In genomic region chr4:115902816-115903215, GRCm38 (mm10) we compare ENCODE assay signal across 9 mouse cellular contexts. TPM values are rescaled to one million over a fixed set of nuclear protein-coding genes. Genes with fewer than 3 reads are reported as not detected.
DNase-seq lines count a peak whose midpoint lies in the region; ATAC-seq and TF ChIP-seq lines count a peak whose summit lies in the region.
"Had no signal": no experiment of that assay in that cellular context is flagged by ENCODE, and none has a peak within 500 bp of the region (broad histone marks: within the 10 kb centered on the region; RNA-seq: fewer than 3 reads in every experiment).

No protein-coding gene starts in this region.

- no peaks in the 10 kb centered on the region for H3K79me2 ChIP-seq in heart, adult 2 months (replicated peaks; ENCODE audit: control insufficient read depth, insufficient read depth, low read length)

- intact Hi-C loops in heart, adult 2 months (cut with DNase I) = loop anchor here (1.0 to 5.0 kb wide), 5 partner anchors 49 to 171 kb away; no protein-coding TSS in a partner anchor

- H3K9ac ChIP-seq in forebrain, embryonic 11.5 days (ENCODE audit: low read length) = no peak overlapping the region
- no peak overlapping the region for H3K9ac ChIP-seq in forebrain, embryonic 15.5 days (replicated peaks)
- no peak overlapping the region for H3K9ac ChIP-seq in heart, adult 2 months (ENCODE audit: low read depth, low read length)

- no peak for TF ChIP-seq POLR2A in heart, adult 2 months (IDR thresholded peaks at IDR 0.05; ENCODE audit: insufficient read depth, low read depth, low read length)
- TF ChIP-seq POLR2A in spleen, adult 2 months (IDR thresholded peaks at IDR 0.05; ENCODE audit: low read depth, low read length) = no peak

- H3K4me1 ChIP-seq in forebrain, embryonic 11.5 days (replicated peaks; ENCODE audit: control insufficient read depth, insufficient read depth, low read length) = peaks cover 23% of the 10 kb centered on the region
- H3K4me1 ChIP-seq in forebrain, embryonic 15.5 days = peaks cover 17% of the 10 kb centered on the region
- no peaks in the 10 kb centered on the region for H3K4me1 ChIP-seq in heart, adult 2 months (ENCODE audit: control insufficient read depth, insufficient read depth, low read length)
- no peaks in the 10 kb centered on the region; the same call in 1 of the 2 replicates for H3K4me1 ChIP-seq in spleen, adult 2 months (ENCODE audit: control insufficient read depth, insufficient read depth, insufficient read length)

- H3K27me3 ChIP-seq in forebrain, embryonic 11.5 days (ENCODE audit: control insufficient read depth, insufficient read depth, low read length) = peaks cover 82% of the 10 kb centered on the region
- H3K27me3 ChIP-seq in forebrain, embryonic 15.5 days = peaks cover 84% of the 10 kb centered on the region
- peaks cover 8% of the 10 kb centered on the region for H3K27me3 ChIP-seq in heart, adult 2 months (ENCODE audit: control insufficient read depth, insufficient read depth, low read length)
- H3K27me3 ChIP-seq in spleen, adult 2 months (ENCODE audit: control insufficient read depth, insufficient read depth, low read length) = peaks cover 5% of the 10 kb centered on the region

- ATAC-seq in forebrain, embryonic 11.5 days (replicated peaks; ENCODE audit: low FRiP score) = no peak
- no peak for ATAC-seq in forebrain, embryonic 15.5 days (replicated peaks)
- ATAC-seq in common myeloid progenitor, adult 5-6 weeks (replicated peaks; ENCODE audit: low read depth, poor library complexity, severe bottlenecking) = peak; percentile 77

- whole genome bisulfite sequencing in forebrain, embryonic 11.5 days = 22% methylated on average over 5 of the region's 5 CpGs
- 16% methylated on average over 5 of the region's 5 CpGs for WGBS in forebrain, embryonic 15.5 days
- WGBS in heart, adult 2 months = 20% methylated on average over 5 of the region's 5 CpGs
- 24% methylated on average over 5 of the region's 5 CpGs for WGBS in spleen, adult 2 months

- H3K4me2 ChIP-seq in forebrain, embryonic 11.5 days (ENCODE audit: low read depth, low read length, severe bottlenecking) = no peak overlapping the region
- no peak overlapping the region for H3K4me2 ChIP-seq in forebrain, embryonic 15.5 days (replicated peaks)

- H3K27ac ChIP-seq in forebrain, embryonic 11.5 days (ENCODE audit: low read depth, low read length) = no peak overlapping the region
- H3K27ac ChIP-seq in forebrain, embryonic 15.5 days (replicated peaks) = no peak overlapping the region
- H3K27ac ChIP-seq in heart, adult 2 months = no peak overlapping the region
- no peak overlapping the region for H3K27ac ChIP-seq in spleen, adult 2 months (ENCODE audit: insufficient read depth, low read length)

- H3K36me3 ChIP-seq in forebrain, embryonic 11.5 days (ENCODE audit: control insufficient read depth, insufficient read depth, low read length) = no peaks in the 10 kb centered on the region
- no peaks in the 10 kb centered on the region for H3K36me3 ChIP-seq in forebrain, embryonic 15.5 days
- no peaks in the 10 kb centered on the region for H3K36me3 ChIP-seq in heart, adult 2 months (ENCODE audit: control insufficient read depth, insufficient read depth, low read length)
- no peaks in the 10 kb centered on the region for H3K36me3 ChIP-seq in spleen, adult 2 months (ENCODE audit: control insufficient read depth, insufficient read depth, low read length)

- TF ChIP-seq CTCF in heart, adult 2 months (IDR thresholded peaks at IDR 0.05) = peak; percentile 85
- peak; percentile 49; the same call in 1 of the 2 replicates for TF ChIP-seq CTCF in spleen, adult 2 months (IDR thresholded peaks at IDR 0.05; ENCODE audit: extremely low read depth, insufficient read depth, insufficient read length, insufficient replicate concordance)

- no peak for TF ChIP-seq EP300 in heart, adult 2 months (IDR thresholded peaks at IDR 0.05; ENCODE audit: insufficient read depth, low read depth, low read length)

- no peaks in the 10 kb centered on the region for H3K9me3 ChIP-seq in forebrain, embryonic 11.5 days (ENCODE audit: control insufficient read depth, low read length)
- no peaks in the 10 kb centered on the region for H3K9me3 ChIP-seq in forebrain, embryonic 15.5 days
- H3K9me3 ChIP-seq: megakaryocyte, embryonic 14.5 days had no signal

- H3K4me3 ChIP-seq in forebrain, embryonic 11.5 days (ENCODE audit: low read depth, low read length) = no peak overlapping the region
- no peak overlapping the region for H3K4me3 ChIP-seq in forebrain, embryonic 15.5 days
- no peak overlapping the region for H3K4me3 ChIP-seq in heart, adult 2 months
- no peak overlapping the region for H3K4me3 ChIP-seq in spleen, adult 2 months (ENCODE audit: extremely low read depth, insufficient read depth, insufficient read length)
- H3K4me3 ChIP-seq: megakaryocyte, embryonic 14.5 days had no signal

- peak; percentile 89 for DNase-seq in forebrain, embryonic 11.5 days (ENCODE audit: low spot score)
- DNase-seq in adrenal gland, adult 18-20 months (ENCODE audit: low spot score in 2 of 2) = peak; percentile 71 to 81
- peak; percentile 64 to 82 for DNase-seq in heart, adult 2 months
- DNase-seq in layer of hippocampus, adult 9-10 months (ENCODE audit: low spot score) = peak; percentile 85
- peak; percentile 57 to 83 for DNase-seq in lung, postnatal 4 days
- DNase-seq in spleen, adult 2 months (ENCODE audit: low read depth in 1 of 2, low spot score in 2 of 2) = peak; percentile 12 to 65

RNA-seq across cellular contexts. Expression of gene 6430628N08Rik, which starts 12.4 kb away (rescaled TPM):
- polyA plus RNA-seq in forebrain, embryonic 11.5 days (2014; fragmentation: Nextera tagmentation; extraction: Ambion mirVana) = not detected in 2 replicates
- polyA plus RNA-seq in forebrain, embryonic 15.5 days (2015; fragmentation: Nextera tagmentation; extraction: Ambion mirVana) = 0.20 TPM in 1 of 2 replicates, not detected in the other
- total RNA-seq in adrenal gland, adult 18-20 months (2021) = not detected
- not detected in 2 replicates for total RNA-seq in common myeloid progenitor, adult 5-6 weeks (2017)
- not detected for total RNA-seq in heart, adult 2 months (2021)
- not detected in 2 replicates for polyA plus RNA-seq in heart, adult 2 months (2012; rRNA removed)
- polyA plus RNA-seq in spleen, adult 2 months (2012; rRNA removed) = not detected in 2 replicates

RNA-seq across cellular contexts. Expression of gene Kncn, which starts 18.6 kb away (rescaled TPM):
- polyA plus RNA-seq in forebrain, embryonic 11.5 days (2014; fragmentation: Nextera tagmentation; extraction: Ambion mirVana) = not detected in 2 replicates
- not detected in 2 replicates for polyA plus RNA-seq in forebrain, embryonic 15.5 days (2015; fragmentation: Nextera tagmentation; extraction: Ambion mirVana)
- total RNA-seq in adrenal gland, adult 18-20 months (2021) = not detected
- not detected in 2 replicates for total RNA-seq in common myeloid progenitor, adult 5-6 weeks (2017)
- not detected for total RNA-seq in heart, adult 2 months (2021)
- 0.18 TPM in 1 of 2 replicates, not detected in the other for polyA plus RNA-seq in heart, adult 2 months (2012; rRNA removed)
- not detected in 2 replicates for polyA plus RNA-seq in spleen, adult 2 months (2012; rRNA removed)

RNA-seq across cellular contexts. Expression of gene Dmbx1, which starts 36.9 kb away (rescaled TPM):
- 0.35 and 0.48 TPM in 2 replicates for polyA plus RNA-seq in forebrain, embryonic 11.5 days (2014; fragmentation: Nextera tagmentation; extraction: Ambion mirVana)
- polyA plus RNA-seq in forebrain, embryonic 15.5 days (2015; fragmentation: Nextera tagmentation; extraction: Ambion mirVana) = 0.23 TPM in 1 of 2 replicates, not detected in the other
- total RNA-seq in adrenal gland, adult 18-20 months (2021) = not detected
- not detected in 2 replicates for total RNA-seq in common myeloid progenitor, adult 5-6 weeks (2017)
- not detected for total RNA-seq in heart, adult 2 months (2021)
- not detected in 2 replicates for polyA plus RNA-seq in heart, adult 2 months (2012; rRNA removed)
- not detected in 2 replicates for polyA plus RNA-seq in spleen, adult 2 months (2012; rRNA removed)

Comparison
In these comparisons a context has a peak if more than half of its experiments do, and no peak if none do; other contexts are left out.
1. DNase-seq: peak in every context shown above with its lines; median percentile 89 in forebrain, embryonic 11.5 days; 85 in layer of hippocampus, adult 9-10 months; 76 in adrenal gland, adult 18-20 months; 73 in heart, adult 2 months; 70 in lung, postnatal 4 days; 38 in spleen, adult 2 months.